Mouse (Mus musculus) adrenal gland, postnatal 25 days (tissue): ENCODE results near the gene Tmed5. TPM values are rescaled to one million over a fixed set of nuclear protein-coding genes. Genes with fewer than 3 reads are reported as not detected.

ENCODE experiments used
- total RNA-seq: library from RNA; stranded (reverse); gene quantifications from 2 replicates; pipeline ENCODE4 v1.2.3, GENCODE M21; 2021

The Tmed5 gene
- total RNA-seq, 1 experiment from 2014 or later = 38.6 TPM

Other genes starting within 250 kb of the Tmed5 start
- gene Rpl5, start 232.1 kb downstream of the Tmed5 start, total RNA-seq = 71.3 and 77.7 TPM in 2 replicates
- gene Fam69a, start 145.5 kb downstream of the Tmed5 start, total RNA-seq = 4.4 and 4.6 TPM in 2 replicates
- 29.3 and 35.1 TPM in 2 replicates for gene Mtf2, start 66.9 kb downstream of the Tmed5 start, total RNA-seq
- gene Ccdc18, start 255 bp upstream of the Tmed5 start, total RNA-seq = 1.2 and 2.1 TPM in 2 replicates
- 31.9 and 35.2 TPM in 2 replicates for gene Dr1, start 136.3 kb upstream of the Tmed5 start, total RNA-seq
- 12.1 and 13.8 TPM in 2 replicates for gene Pigg, start 180.0 kb upstream of the Tmed5 start, total RNA-seq
- 1.8 and 2.0 TPM in 2 replicates for gene Gm42517, start 235.3 kb upstream of the Tmed5 start, total RNA-seq